ENCODE assay signal across 9 mouse cellular contexts in genomic region chr7:64792031-64792430, GRCm38 (mm10).
A peak's percentile ranks its signal among the peaks of the same experiment; 100 is the strongest.
DNase-seq lines count a peak whose midpoint lies in the region; ATAC-seq and TF ChIP-seq lines count a peak whose summit lies in the region.
"Had no signal": no experiment of that assay in that cellular context is flagged by ENCODE, and none has a peak within 500 bp of the region (broad histone marks: within the 10 kb centered on the region; RNA-seq: fewer than 3 reads in every experiment).

No protein-coding gene starts in this region.

- no peak overlapping the region for H3K9ac ChIP-seq in liver, adult 2 months (ENCODE audit: low read depth, low read length)
- H3K9ac ChIP-seq in liver, embryonic 12.5 days: no peak overlapping the region
- H3K9ac ChIP-seq in hindbrain, embryonic 13.5 days: no peak overlapping the region
- H3K9ac ChIP-seq: midbrain, embryonic 13.5 days had no signal

- no peak overlapping the region for H3K4me2 ChIP-seq in liver, embryonic 12.5 days
- no peak overlapping the region for H3K4me2 ChIP-seq in hindbrain, embryonic 13.5 days
- H3K4me2 ChIP-seq: midbrain, embryonic 13.5 days had no signal

- H3K27ac ChIP-seq in liver, adult 2 months (replicated peaks; ENCODE audit: insufficient read depth, low read depth, low read length): no peak overlapping the region
- H3K27ac ChIP-seq in liver, embryonic 12.5 days: no peak overlapping the region
- H3K27ac ChIP-seq in hindbrain, embryonic 13.5 days: no peak overlapping the region
- H3K27ac ChIP-seq: midbrain, embryonic 13.5 days had no signal

- no peaks in the 10 kb centered on the region for H3K79me2 ChIP-seq in liver, adult 2 months (ENCODE audit: control insufficient read depth, insufficient read depth, low read length)

- H3K9me3 ChIP-seq in liver, embryonic 12.5 days (replicated peaks): no peaks in the 10 kb centered on the region
- H3K9me3 ChIP-seq in hindbrain, embryonic 13.5 days: no peaks in the 10 kb centered on the region
- H3K9me3 ChIP-seq: midbrain, embryonic 13.5 days had no signal

- H3K4me1 ChIP-seq in liver, adult 2 months (ENCODE audit: control insufficient read depth, insufficient read depth, low read length): no peaks in the 10 kb centered on the region
- H3K4me1 ChIP-seq in liver, embryonic 12.5 days: no peaks in the 10 kb centered on the region
- peaks cover 5% of the 10 kb centered on the region for H3K4me1 ChIP-seq in hindbrain, embryonic 13.5 days (replicated peaks)
- H3K4me1 ChIP-seq: midbrain, embryonic 13.5 days had no signal

- H3K4me3 ChIP-seq in liver, adult 2 months (ENCODE audit: insufficient read depth, low read depth, low read length): no peak overlapping the region
- H3K4me3 ChIP-seq in liver, embryonic 12.5 days: no peak overlapping the region
- H3K4me3 ChIP-seq in hindbrain, embryonic 13.5 days: no peak overlapping the region
- H3K4me3 ChIP-seq: midbrain, embryonic 13.5 days had no signal

- no peak for TF ChIP-seq POLR2A in liver, adult 2 months (IDR thresholded peaks at IDR 0.05; ENCODE audit: extremely low read depth, insufficient read depth, low read length)

- 38% methylated on average over 8 of the region's 8 CpGs for WGBS in liver, adult 2 months
- 56% methylated on average over 8 of the region's 8 CpGs for WGBS in liver, embryonic 12.5 days (ENCODE audit: insufficient replicate concordance)
- 62% methylated on average over 8 of the region's 8 CpGs for WGBS in hindbrain, embryonic 13.5 days

- ATAC-seq in liver, embryonic 12.5 days: no peak
- peak; percentile 48 to 75; a peak in 3 of 4 replicates for ATAC-seq in hematopoietic stem cell, adult 5-6 weeks (replicated peaks in 1 of 2; ENCODE audit: insufficient read depth in 1 of 2, low FRiP score in 2 of 2, low TSS enrichment in 1 of 2, low read depth in 1 of 2, poor library complexity in 2 of 2, severe bottlenecking in 2 of 2)
- ATAC-seq in hindbrain, embryonic 13.5 days (ENCODE audit: low FRiP score): no peak
- ATAC-seq: midbrain, embryonic 13.5 days had no signal

- H3K36me3 ChIP-seq in liver, adult 2 months (ENCODE audit: control insufficient read depth, insufficient read depth, low read length): no peaks in the 10 kb centered on the region
- H3K36me3 ChIP-seq in liver, embryonic 12.5 days: no peaks in the 10 kb centered on the region
- H3K36me3 ChIP-seq in hindbrain, embryonic 13.5 days: no peaks in the 10 kb centered on the region
- H3K36me3 ChIP-seq: midbrain, embryonic 13.5 days had no signal

- no peak for TF ChIP-seq CTCF in liver, adult 2 months (IDR thresholded peaks at IDR 0.05; ENCODE audit: low read depth, low read length)

- H3K27me3 ChIP-seq in liver, adult 2 months (ENCODE audit: control insufficient read depth, insufficient read depth, low read length): no peaks in the 10 kb centered on the region
- H3K27me3 ChIP-seq in liver, embryonic 12.5 days (replicated peaks): no peaks in the 10 kb centered on the region
- H3K27me3 ChIP-seq in hindbrain, embryonic 13.5 days: no peaks in the 10 kb centered on the region
- H3K27me3 ChIP-seq: midbrain, embryonic 13.5 days had no signal

- peak; percentile 15 for DNase-seq in liver, adult 2 months (ENCODE audit: extremely low read depth, low read depth, low spot score)
- DNase-seq in adrenal gland, postnatal 10 days: peak; percentile 87
- peak; percentile 38 for DNase-seq in cerebellum, adult 9-10 months
- no peak for DNase-seq in liver
- DNase-seq in thymus, postnatal 10 days (ENCODE audit: low spot score in 2 of 2): no peak

Comparison
In these comparisons a context has a peak if more than half of its experiments do, and no peak if none do; other contexts are left out.
1. DNase-seq: peak in liver, adult 2 months (single experiment), adrenal gland, postnatal 10 days (single experiment) and cerebellum, adult 9-10 months (single experiment); none in liver (single experiment) and thymus, postnatal 10 days (0 of 2).
2. ATAC-seq: peak in hematopoietic stem cell, adult 5-6 weeks (2 of 2); none in liver, embryonic 12.5 days (single experiment) and hindbrain, embryonic 13.5 days (single experiment).